Mouse (Mus musculus) liver, postnatal 0 days (tissue): ENCODE results near the gene Rpl27a.

ENCODE experiments used
- CTCF ChIP-seq: sonication (generic); IDR thresholded peaks from 2 replicates; pipeline ENCODE4 v1.5.1; 2016; ENCODE audit warnings: antibody characterized with exemption, low read depth
- EP300 ChIP-seq: IDR thresholded peaks from 2 replicates; pipeline ENCODE4 v1.6.1; 2016; ENCODE audit warnings: antibody characterized with exemption, low read depth, mild to moderate bottlenecking

GRCm38 (mm10) chr7:109544792-109545191 lies 25.8 kb downstream of the Rpl27a start:
- TF ChIP-seq CTCF = no peak
- TF ChIP-seq EP300 = no peak
